Mouse (Mus musculus): ENCODE data around the gene Ndufs8. TPM values are rescaled to one million over a fixed set of nuclear protein-coding genes. Genes with fewer than 3 reads are reported as not detected.

The Ndufs8 gene
- polyA plus RNA-seq, 1 experiment: 6.4 TPM

GRCm38 (mm10) chr19:3902966-3903365, 9.6 kb downstream of the Ndufs8 start:
- Histone ChIP-seq H3K36me3 (ENCODE audit: control insufficient read depth) (peaks cover 33% of the 10 kb centered on the region), H3K27me3 (ENCODE audit: control insufficient read depth) (no peaks in the 10 kb centered on the region), H3K9me3 (ENCODE audit: control insufficient read depth, low read length) (no peaks in the 10 kb centered on the region), H3K4me3 (replicated peaks) (no peak overlapping the region), H3K4me1 (ENCODE audit: control insufficient read depth) (peaks cover 30% of the 10 kb centered on the region)
- TF ChIP-seq GATA1 (IDR thresholded peaks at IDR 0.05; ENCODE audit: low read length) (no peak), TAL1 (IDR thresholded peaks at IDR 0.05; ENCODE audit: low read length) (no peak)

GRCm38 (mm10) chr19:3899618-3900017, 13.0 kb downstream of the Ndufs8 start:
- Histone ChIP-seq H3K4me3 (replicated peaks) (no peak overlapping the region), H3K9me3 (ENCODE audit: control insufficient read depth, low read length) (no peaks in the 10 kb centered on the region), H3K4me1 (ENCODE audit: control insufficient read depth) (no peaks in the 10 kb centered on the region), H3K36me3 (ENCODE audit: control insufficient read depth) (peaks cover 54% of the 10 kb centered on the region), H3K27me3 (ENCODE audit: control insufficient read depth) (no peaks in the 10 kb centered on the region)
- TF ChIP-seq GATA1 (IDR thresholded peaks at IDR 0.05; ENCODE audit: low read length): no peak
- TF ChIP-seq TAL1 (IDR thresholded peaks at IDR 0.05; ENCODE audit: low read length): no peak

- Histone ChIP-seq H3K9me3 (ENCODE audit: control insufficient read depth, low read length) (no peaks in the 10 kb centered on the region), H3K4me3 (replicated peaks) (no peak overlapping the region), H3K27me3 (ENCODE audit: control insufficient read depth) (no peaks in the 10 kb centered on the region), H3K4me1 (ENCODE audit: control insufficient read depth) (no peaks in the 10 kb centered on the region), H3K36me3 (ENCODE audit: control insufficient read depth) (peaks cover 61% of the 10 kb centered on the region)
- TF ChIP-seq GATA1 (IDR thresholded peaks at IDR 0.05; ENCODE audit: low read length): no peak
- no peak for TF ChIP-seq TAL1 (IDR thresholded peaks at IDR 0.05; ENCODE audit: low read length)
Measured at GRCm38 (mm10) chr19:3898952-3899351, 13.6 kb downstream of the Ndufs8 start.

GRCm38 (mm10) chr19:3897557-3897956, 15.0 kb downstream of the Ndufs8 start:
- H3K36me3 ChIP-seq (ENCODE audit: control insufficient read depth): peaks cover 65% of the 10 kb centered on the region

GRCm38 (mm10) chr19:3896208-3896607, 16.4 kb downstream of the Ndufs8 start:
- H3K4me3 ChIP-seq (replicated peaks): no peak overlapping the region
- peaks cover 67% of the 10 kb centered on the region for H3K36me3 ChIP-seq (ENCODE audit: control insufficient read depth)
- no peaks in the 10 kb centered on the region for H3K9me3 ChIP-seq (ENCODE audit: control insufficient read depth, low read length)
- H3K4me1 ChIP-seq (ENCODE audit: control insufficient read depth): no peaks in the 10 kb centered on the region
- no peaks in the 10 kb centered on the region for H3K27me3 ChIP-seq (ENCODE audit: control insufficient read depth)
- TF ChIP-seq TAL1 (IDR thresholded peaks at IDR 0.05; ENCODE audit: low read length) (no peak), GATA1 (IDR thresholded peaks at IDR 0.05; ENCODE audit: low read length) (no peak)

More at GRCm38 (mm10) chr19:3897557-3897956, 15.0 kb downstream of the Ndufs8 start:
- Histone ChIP-seq H3K4me3 (replicated peaks) (no peak overlapping the region), H3K27me3 (ENCODE audit: control insufficient read depth) (no peaks in the 10 kb centered on the region), H3K4me1 (ENCODE audit: control insufficient read depth) (no peaks in the 10 kb centered on the region), H3K9me3 (ENCODE audit: control insufficient read depth, low read length) (no peaks in the 10 kb centered on the region)
- TF ChIP-seq TAL1 (IDR thresholded peaks at IDR 0.05; ENCODE audit: low read length): no peak
- no peak for TF ChIP-seq GATA1 (IDR thresholded peaks at IDR 0.05; ENCODE audit: low read length)

GRCm38 (mm10) chr19:3895171-3895631, 17.4 kb downstream of the Ndufs8 start:
- H3K9me3 ChIP-seq (ENCODE audit: control insufficient read depth, low read length): no peaks in the 10 kb centered on the region
- no peaks in the 10 kb centered on the region for H3K27me3 ChIP-seq (ENCODE audit: control insufficient read depth)
- H3K36me3 ChIP-seq (ENCODE audit: control insufficient read depth): peaks cover 74% of the 10 kb centered on the region
- H3K4me1 ChIP-seq (ENCODE audit: control insufficient read depth): no peaks in the 10 kb centered on the region
- TF ChIP-seq TAL1 (IDR thresholded peaks at IDR 0.05; ENCODE audit: low read length) (no peak), GATA1 (IDR thresholded peaks at IDR 0.05; ENCODE audit: low read length) (no peak)
- H3K4me3 ChIP-seq (replicated peaks): no peak overlapping the region

- no peak overlapping the region for H3K4me3 ChIP-seq (replicated peaks)
- TF ChIP-seq TAL1 (IDR thresholded peaks at IDR 0.05; ENCODE audit: low read length) (no peak), GATA1 (IDR thresholded peaks at IDR 0.05; ENCODE audit: low read length) (no peak)
- peaks cover 79% of the 10 kb centered on the region for H3K36me3 ChIP-seq (ENCODE audit: control insufficient read depth)
- no peaks in the 10 kb centered on the region for H3K27me3 ChIP-seq (ENCODE audit: control insufficient read depth)
- no peaks in the 10 kb centered on the region for H3K9me3 ChIP-seq (ENCODE audit: control insufficient read depth, low read length)
- H3K4me1 ChIP-seq (ENCODE audit: control insufficient read depth): no peaks in the 10 kb centered on the region
Measured at GRCm38 (mm10) chr19:3894294-3894693, 18.3 kb downstream of the Ndufs8 start.

- TF ChIP-seq TAL1 (IDR thresholded peaks at IDR 0.05; ENCODE audit: low read length): no peak
- no peak for TF ChIP-seq GATA1 (IDR thresholded peaks at IDR 0.05; ENCODE audit: low read length)
Measured at GRCm38 (mm10) chr19:3893545-3894116, 18.9 kb downstream of the Ndufs8 start.

GRCm38 (mm10) chr19:3890181-3890580, 22.4 kb downstream of the Ndufs8 start:
- TF ChIP-seq TAL1 (IDR thresholded peaks at IDR 0.05; ENCODE audit: low read length) (no peak), GATA1 (IDR thresholded peaks at IDR 0.05; ENCODE audit: low read length) (no peak)
- Histone ChIP-seq H3K27me3 (ENCODE audit: control insufficient read depth) (no peaks in the 10 kb centered on the region), H3K4me1 (ENCODE audit: control insufficient read depth) (no peaks in the 10 kb centered on the region), H3K9me3 (ENCODE audit: control insufficient read depth, low read length) (no peaks in the 10 kb centered on the region), H3K4me3 (replicated peaks) (no peak overlapping the region), H3K36me3 (ENCODE audit: control insufficient read depth) (peaks cover 69% of the 10 kb centered on the region)

More at GRCm38 (mm10) chr19:3893545-3894116, 18.9 kb downstream of the Ndufs8 start:
- Histone ChIP-seq H3K4me1 (ENCODE audit: control insufficient read depth) (no peaks in the 10 kb centered on the region), H3K27me3 (ENCODE audit: control insufficient read depth) (no peaks in the 10 kb centered on the region), H3K9me3 (ENCODE audit: control insufficient read depth, low read length) (no peaks in the 10 kb centered on the region), H3K36me3 (ENCODE audit: control insufficient read depth) (peaks cover 81% of the 10 kb centered on the region), H3K4me3 (replicated peaks) (no peak overlapping the region)

GRCm38 (mm10) chr19:3889096-3889495, 23.5 kb downstream of the Ndufs8 start:
- Histone ChIP-seq H3K27me3 (ENCODE audit: control insufficient read depth) (no peaks in the 10 kb centered on the region), H3K9me3 (ENCODE audit: control insufficient read depth, low read length) (no peaks in the 10 kb centered on the region), H3K36me3 (ENCODE audit: control insufficient read depth) (peaks cover 64% of the 10 kb centered on the region), H3K4me1 (ENCODE audit: control insufficient read depth) (no peaks in the 10 kb centered on the region), H3K4me3 (replicated peaks) (no peak overlapping the region)
- TF ChIP-seq TAL1 (IDR thresholded peaks at IDR 0.05; ENCODE audit: low read length) (no peak), GATA1 (IDR thresholded peaks at IDR 0.05; ENCODE audit: low read length) (no peak)

Measured in erythroblast, embryonic 14.5 days (primary cell).